Mouse (Mus musculus): Measurements from ENCODE around the gene Mrpl38. TPM values are rescaled to one million over a fixed set of nuclear protein-coding genes. Genes with fewer than 3 reads are reported as not detected.

The Mrpl38 gene
- polyA plus RNA-seq, 1 experiment from 2014 or later = 65.0 TPM

GRCm38 (mm10) chr11:116111611-116112203 is 27.0 kb downstream of the Mrpl38 start:
- no peak for DNase-seq (ENCODE audit: low spot score)

GRCm38 (mm10) chr11:116111067-116111466 is 27.6 kb downstream of the Mrpl38 start:
- DNase-seq (ENCODE audit: low spot score) = no peak

GRCm38 (mm10) chr11:116110540-116110939 is 28.1 kb downstream of the Mrpl38 start:
- no peak for DNase-seq (ENCODE audit: low spot score)

- no peak for DNase-seq (ENCODE audit: low spot score)
Measured at GRCm38 (mm10) chr11:116110131-116110530, 28.5 kb downstream of the Mrpl38 start.

GRCm38 (mm10) chr11:116109441-116110081 is 29.1 kb downstream of the Mrpl38 start:
- DNase-seq (ENCODE audit: low spot score) = no peak

GRCm38 (mm10) chr11:116108464-116109137 is 30.1 kb downstream of the Mrpl38 start:
- no peak for DNase-seq (ENCODE audit: low spot score)

GRCm38 (mm10) chr11:116107777-116108285 is 30.8 kb downstream of the Mrpl38 start:
- DNase-seq (ENCODE audit: low spot score) = no peak

GRCm38 (mm10) chr11:116106963-116107776 is 31.5 kb downstream of the Mrpl38 start:
- DNase-seq (ENCODE audit: low spot score) = no peak

GRCm38 (mm10) chr11:116106154-116106962 is 32.3 kb downstream of the Mrpl38 start:
- DNase-seq (ENCODE audit: low spot score) = no peak

GRCm38 (mm10) chr11:116105065-116105464 is 33.6 kb downstream of the Mrpl38 start:
- no peak for DNase-seq (ENCODE audit: low spot score)

GRCm38 (mm10) chr11:116104006-116104646 is 34.5 kb downstream of the Mrpl38 start:
- DNase-seq (ENCODE audit: low spot score) = peak; percentile 12

- DNase-seq (ENCODE audit: low spot score) = no peak
Measured at GRCm38 (mm10) chr11:116103572-116103971, 35.1 kb downstream of the Mrpl38 start.

- no peak for DNase-seq (ENCODE audit: low spot score)
Measured at GRCm38 (mm10) chr11:116102472-116102871, 36.2 kb downstream of the Mrpl38 start.

GRCm38 (mm10) chr11:116101931-116102381 is 36.7 kb downstream of the Mrpl38 start:
- no peak for DNase-seq (ENCODE audit: low spot score)

GRCm38 (mm10) chr11:116100839-116101238 is 37.8 kb downstream of the Mrpl38 start:
- DNase-seq (ENCODE audit: low spot score) = no peak

GRCm38 (mm10) chr11:116100385-116100784 is 38.3 kb downstream of the Mrpl38 start:
- no peak for DNase-seq (ENCODE audit: low spot score)

- DNase-seq (ENCODE audit: low spot score) = no peak
Measured at GRCm38 (mm10) chr11:116099462-116099861, 39.2 kb downstream of the Mrpl38 start.

- DNase-seq (ENCODE audit: low spot score) = no peak
Measured at GRCm38 (mm10) chr11:116098711-116099460, 39.8 kb downstream of the Mrpl38 start.
